Comparison of ENCODE assay signal across 9 mouse cellular contexts in the genomic region with DNA sequence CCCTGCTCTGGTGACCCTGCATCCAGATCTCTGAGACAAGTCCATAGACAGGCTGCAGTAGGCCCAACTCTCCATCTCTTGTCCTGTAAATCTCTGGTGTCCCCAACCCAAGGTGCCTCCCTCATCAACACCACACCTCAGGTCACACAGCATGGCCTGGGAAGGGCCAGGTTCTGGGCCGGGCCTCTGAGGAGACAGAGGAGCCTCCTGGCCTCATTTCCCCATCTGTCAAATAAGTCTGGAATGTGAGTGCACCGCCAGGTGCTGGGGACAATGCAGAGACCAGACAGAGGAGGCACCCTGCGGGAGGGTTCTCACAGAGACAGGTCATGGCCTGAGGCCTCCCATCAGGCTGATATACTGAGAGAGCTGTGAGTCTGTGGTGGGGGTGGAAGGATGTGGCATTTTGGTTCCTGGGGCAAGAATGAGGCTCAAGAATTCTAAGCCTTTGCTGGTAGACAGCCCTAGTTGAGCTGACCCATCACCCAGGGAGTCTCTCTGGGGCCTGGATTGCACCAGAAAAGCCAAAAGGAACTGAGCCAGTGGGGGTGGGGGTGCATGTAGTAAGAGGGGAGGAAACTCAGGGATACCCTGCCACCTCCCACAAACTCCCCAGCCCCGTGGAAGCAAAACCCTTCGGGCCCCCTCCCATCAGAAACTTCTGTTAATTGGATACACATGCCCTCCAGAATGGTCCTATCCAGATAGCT. TPM values are rescaled to one million over a fixed set of nuclear protein-coding genes. Genes with fewer than 3 reads are reported as not detected.
DNase-seq lines count a peak whose midpoint lies in the region; ATAC-seq lines count a peak whose summit lies in the region.
"Had no signal": no experiment of that assay in that cellular context is flagged by ENCODE, and none has a peak within 500 bp of the region (broad histone marks: within the 10 kb centered on the region; RNA-seq: fewer than 3 reads in every experiment).

No protein-coding gene starts in this region.

- H3K4me1 ChIP-seq in heart, embryonic 11.5 days (ENCODE audit: control insufficient read depth, insufficient read depth, low read length): peaks cover 21% of the 10 kb centered on the region
- H3K4me1 ChIP-seq in forebrain, embryonic 14.5 days (ENCODE audit: control insufficient read depth, insufficient read depth, low read length): peaks cover 17% of the 10 kb centered on the region
- peaks cover 54% of the 10 kb centered on the region for H3K4me1 ChIP-seq in midbrain, embryonic 11.5 days (ENCODE audit: control insufficient read depth, insufficient read depth, low read length)

- ATAC-seq in heart, embryonic 11.5 days (replicated peaks; ENCODE audit: insufficient number of reproducible peaks, low FRiP score, low TSS enrichment): no peak
- ATAC-seq in forebrain, embryonic 14.5 days: no peak
- peak; percentile 8; the same call in 1 of the 2 replicates for ATAC-seq in midbrain, embryonic 11.5 days (ENCODE audit: low FRiP score)

- no peaks in the 10 kb centered on the region for H3K9me3 ChIP-seq in heart, embryonic 11.5 days (replicated peaks; ENCODE audit: control insufficient read depth, low read length)
- H3K9me3 ChIP-seq in forebrain, embryonic 14.5 days (replicated peaks; ENCODE audit: control insufficient read depth, low read length): no peaks in the 10 kb centered on the region
- H3K9me3 ChIP-seq in midbrain, embryonic 11.5 days (ENCODE audit: control insufficient read depth, low read length): no peaks in the 10 kb centered on the region

- 36% methylated on average over 5 of the region's 5 CpGs for WGBS in heart, embryonic 11.5 days (ENCODE audit: insufficient replicate concordance)
- WGBS in forebrain, embryonic 14.5 days: 28% methylated on average over 5 of the region's 5 CpGs
- 28% methylated on average over 5 of the region's 5 CpGs for WGBS in midbrain, embryonic 11.5 days

- H3K4me2 ChIP-seq in heart, embryonic 11.5 days: peak overlapping the region; percentile 90
- peak overlapping the region; percentile 73 for H3K4me2 ChIP-seq in forebrain, embryonic 14.5 days (ENCODE audit: low read length)
- peak overlapping the region; percentile 52 for H3K4me2 ChIP-seq in midbrain, embryonic 11.5 days

- no peak overlapping the region for H3K4me3 ChIP-seq in heart, embryonic 11.5 days (ENCODE audit: low read depth, low read length)
- peak overlapping the region; percentile 33; the same call in 1 of the 2 replicates for H3K4me3 ChIP-seq in forebrain, embryonic 14.5 days (ENCODE audit: low read depth, low read length)
- H3K4me3 ChIP-seq in midbrain, embryonic 11.5 days (ENCODE audit: low read depth, low read length): no peak overlapping the region

- no peak overlapping the region for H3K9ac ChIP-seq in heart, embryonic 11.5 days (ENCODE audit: low read depth, low read length)
- peak overlapping the region; percentile 68 for H3K9ac ChIP-seq in forebrain, embryonic 14.5 days (ENCODE audit: low read length)
- H3K9ac ChIP-seq in midbrain, embryonic 11.5 days (ENCODE audit: low read length): peak overlapping the region; percentile 66

- H3K36me3 ChIP-seq in heart, embryonic 11.5 days (ENCODE audit: control insufficient read depth, insufficient read depth, low read length): no peaks in the 10 kb centered on the region
- no peaks in the 10 kb centered on the region for H3K36me3 ChIP-seq in forebrain, embryonic 14.5 days (ENCODE audit: control insufficient read depth, insufficient read depth, low read length)
- 0 out of 2 replicates have a peak, but pooled peaks cover 2% of the 10 kb centered on the region for H3K36me3 ChIP-seq in midbrain, embryonic 11.5 days (ENCODE audit: control insufficient read depth, insufficient read depth, low read length)

- no peak overlapping the region for H3K27ac ChIP-seq in heart, embryonic 11.5 days (ENCODE audit: low read depth, low read length)
- no peak overlapping the region for H3K27ac ChIP-seq in forebrain, embryonic 14.5 days (ENCODE audit: low read depth, low read length)
- H3K27ac ChIP-seq in midbrain, embryonic 11.5 days (ENCODE audit: low read depth, low read length): no peak overlapping the region

- no peaks in the 10 kb centered on the region for H3K27me3 ChIP-seq in heart, embryonic 11.5 days (ENCODE audit: control insufficient read depth, insufficient read depth, low read length)
- H3K27me3 ChIP-seq in forebrain, embryonic 14.5 days (replicated peaks; ENCODE audit: control insufficient read depth, insufficient read depth, low read length): no peaks in the 10 kb centered on the region
- no peaks in the 10 kb centered on the region for H3K27me3 ChIP-seq in midbrain, embryonic 11.5 days (ENCODE audit: control insufficient read depth, insufficient read depth, low read length)

- DNase-seq in heart, adult 9 months (ENCODE audit: low spot score in 2 of 2): no peak
- DNase-seq in Muller cell, postnatal 12 days (ENCODE audit: inconsistent ontology term): peak; percentile 78
- DNase-seq in forebrain, embryonic 14.5 days (ENCODE audit: low spot score): no peak
- DNase-seq in midbrain, embryonic 11.5 days (ENCODE audit: low spot score, missing footprints): no peak
- no peak for DNase-seq in gastrocnemius, postnatal 4 days (ENCODE audit: low spot score in 2 of 2)
- no peak for DNase-seq in urinary bladder, postnatal 10 days (ENCODE audit: low spot score)
- DNase-seq in urinary bladder, postnatal 36 days (ENCODE audit: low spot score in 2 of 2): no peak

RNA-seq across cellular contexts. Expression of gene Zfp423, which starts 15.0 kb away (rescaled TPM):
- 8.2 and 8.9 TPM in 2 replicates for polyA plus RNA-seq in heart, embryonic 11.5 days (2014; fragmentation: Nextera tagmentation; extraction: Ambion mirVana)
- polyA plus RNA-seq in forebrain, embryonic 14.5 days (2014; fragmentation: Nextera tagmentation; extraction: Ambion mirVana): 26.4 and 27.9 TPM in 2 replicates
- polyA plus RNA-seq in midbrain, embryonic 11.5 days (2014; fragmentation: Nextera tagmentation; extraction: Ambion mirVana): 40.3 and 43.4 TPM in 2 replicates
- 10 to 100 TPM; 31.4 to 36.4 TPM for total RNA-seq in gastrocnemius, postnatal 4 days (2021)
- total RNA-seq: MEL had no signal
